Mouse (Mus musculus): ENCODE measurements around the gene Large2.

The Large2 gene

DNA sequence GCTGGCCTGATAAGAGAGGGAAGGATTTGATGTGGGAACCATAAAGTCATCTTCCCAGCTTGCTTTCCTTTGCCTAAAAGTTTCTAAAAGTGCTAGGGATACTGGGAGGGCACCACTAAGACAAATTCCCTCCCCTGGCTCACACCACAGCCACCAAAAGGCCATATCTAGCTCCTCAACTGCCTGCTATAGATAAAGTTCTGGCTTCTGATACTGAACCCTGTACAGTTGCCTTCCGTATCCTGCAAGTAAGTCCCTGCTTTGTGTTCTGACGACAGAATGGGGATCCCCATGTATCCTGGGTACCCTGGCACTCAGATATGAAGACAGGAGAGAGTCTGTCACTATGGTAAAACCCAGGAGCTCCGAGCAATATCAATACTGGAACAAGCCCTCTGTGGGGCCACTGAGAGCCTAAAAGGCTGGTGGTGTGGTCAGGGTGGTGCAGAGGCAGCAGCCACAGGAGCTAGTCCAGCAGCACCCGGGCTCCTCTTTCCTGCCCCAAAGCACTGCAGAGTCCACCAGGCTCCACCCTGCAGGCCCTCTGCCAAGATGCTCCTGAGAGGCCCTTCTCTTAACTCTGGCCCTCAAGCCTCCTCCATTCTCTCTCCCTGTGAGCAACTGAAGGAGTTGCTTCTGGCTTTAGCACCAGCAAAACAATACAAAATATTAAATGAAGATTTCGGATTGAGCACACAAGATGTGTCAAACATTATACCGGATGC, 15.7 kb upstream of the Large2 start:
- in situ Hi-C loops (cut with MboI, MseI): no loop called here

DNA sequence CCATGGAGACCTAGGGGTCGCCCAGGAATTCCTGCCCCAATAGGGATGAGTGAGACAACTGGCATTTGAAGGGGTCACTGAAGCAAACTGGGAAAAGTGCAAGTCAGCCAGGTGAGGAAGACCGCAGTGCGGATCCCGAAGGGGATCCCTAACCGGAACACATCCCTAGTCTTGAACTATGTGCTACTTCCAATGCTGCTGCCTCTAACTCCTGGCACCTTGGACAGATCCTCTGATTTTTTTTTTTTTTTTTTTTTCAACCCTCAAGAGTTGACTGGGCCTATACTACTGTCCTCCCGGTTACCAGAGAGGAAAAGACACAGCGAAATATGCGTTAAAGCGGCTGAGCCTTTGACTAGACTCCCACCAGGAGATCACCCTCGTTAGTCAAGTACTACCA, 15.0 kb upstream of the Large2 start:
- in situ Hi-C loops (cut with MboI, MseI): no loop called here

DNA sequence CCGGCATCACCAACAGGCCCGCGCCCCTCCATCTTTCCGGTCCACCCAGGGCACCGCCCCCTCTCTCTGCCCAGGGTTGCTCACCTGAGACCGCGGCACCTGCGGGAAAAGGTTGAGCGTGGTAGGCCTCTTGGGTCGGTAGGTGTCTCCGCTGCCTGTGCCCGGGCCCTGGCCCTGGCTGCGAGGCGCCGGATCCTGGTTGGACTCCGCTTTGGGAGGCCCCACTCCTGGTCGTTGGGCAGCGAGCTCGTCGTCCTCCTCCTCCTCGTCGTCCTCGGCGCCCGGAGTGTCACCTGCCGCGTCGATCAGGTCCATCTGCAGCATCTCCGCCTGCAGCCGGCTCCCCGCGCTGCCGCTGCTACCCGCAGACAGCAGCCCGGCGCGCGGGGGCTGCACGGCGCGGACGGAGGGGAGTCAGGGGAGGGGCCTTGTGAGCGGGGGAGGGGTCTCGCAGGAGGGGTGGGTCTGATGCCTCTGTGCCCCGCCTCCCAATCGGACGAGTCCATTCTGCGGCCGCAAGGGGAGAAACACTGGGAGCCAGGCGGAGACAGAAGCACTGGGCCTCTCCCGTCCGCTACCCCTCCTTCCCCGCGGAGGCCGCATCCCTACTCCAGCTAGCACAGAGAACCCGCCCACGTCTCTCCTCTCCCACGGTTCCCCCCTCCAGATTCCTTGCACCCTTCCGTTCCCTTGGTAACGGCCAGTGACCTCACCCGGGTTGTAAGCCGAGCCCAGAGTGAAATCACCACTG, 14.4 kb upstream of the Large2 start:
- in situ Hi-C loops (cut with MboI, MseI): no loop called here

DNA sequence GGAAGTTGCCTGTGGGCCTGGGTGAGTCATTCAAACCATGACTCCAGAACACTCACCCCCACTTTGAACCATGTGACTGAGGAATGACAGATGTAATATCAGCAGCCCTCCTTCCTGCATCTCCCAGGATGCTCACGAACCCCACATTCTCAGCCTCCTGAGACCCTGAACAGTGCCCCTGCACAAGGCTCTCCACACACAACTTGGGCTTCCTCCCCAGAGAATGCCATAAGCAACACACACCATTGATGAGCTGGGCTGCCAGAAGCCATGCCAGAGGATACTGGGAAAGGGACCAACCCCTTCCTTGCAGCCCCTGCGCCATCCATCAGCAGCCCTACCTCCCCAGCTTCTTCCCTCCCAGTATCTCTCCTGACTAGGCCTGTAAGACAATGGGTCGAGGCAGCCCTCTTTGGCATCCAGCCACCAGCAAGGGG, 13.4 kb upstream of the Large2 start:
- in situ Hi-C loops (cut with MboI, MseI): no loop called here

DNA sequence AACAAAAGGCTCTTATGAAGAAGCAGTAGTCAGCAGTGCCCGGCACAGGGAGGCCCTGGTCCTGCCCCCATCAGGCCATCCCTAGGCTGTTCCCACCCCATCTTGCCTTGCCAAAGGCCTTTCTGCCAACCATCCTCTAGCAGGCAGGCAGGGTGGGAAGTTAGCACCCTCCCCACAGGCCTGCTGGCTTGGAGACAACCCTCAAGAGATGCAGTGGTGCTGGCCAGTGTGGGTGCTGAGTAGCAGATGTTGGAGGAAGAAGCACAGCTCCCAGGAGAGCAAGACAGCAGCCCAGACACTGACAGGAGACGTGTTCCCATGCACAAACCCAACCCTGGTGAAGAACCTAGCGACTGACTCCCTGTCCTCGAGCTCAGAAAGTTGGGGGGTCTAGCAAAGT, 13.0 kb upstream of the Large2 start:
- in situ Hi-C loops (cut with MboI, MseI): no loop called here

DNA sequence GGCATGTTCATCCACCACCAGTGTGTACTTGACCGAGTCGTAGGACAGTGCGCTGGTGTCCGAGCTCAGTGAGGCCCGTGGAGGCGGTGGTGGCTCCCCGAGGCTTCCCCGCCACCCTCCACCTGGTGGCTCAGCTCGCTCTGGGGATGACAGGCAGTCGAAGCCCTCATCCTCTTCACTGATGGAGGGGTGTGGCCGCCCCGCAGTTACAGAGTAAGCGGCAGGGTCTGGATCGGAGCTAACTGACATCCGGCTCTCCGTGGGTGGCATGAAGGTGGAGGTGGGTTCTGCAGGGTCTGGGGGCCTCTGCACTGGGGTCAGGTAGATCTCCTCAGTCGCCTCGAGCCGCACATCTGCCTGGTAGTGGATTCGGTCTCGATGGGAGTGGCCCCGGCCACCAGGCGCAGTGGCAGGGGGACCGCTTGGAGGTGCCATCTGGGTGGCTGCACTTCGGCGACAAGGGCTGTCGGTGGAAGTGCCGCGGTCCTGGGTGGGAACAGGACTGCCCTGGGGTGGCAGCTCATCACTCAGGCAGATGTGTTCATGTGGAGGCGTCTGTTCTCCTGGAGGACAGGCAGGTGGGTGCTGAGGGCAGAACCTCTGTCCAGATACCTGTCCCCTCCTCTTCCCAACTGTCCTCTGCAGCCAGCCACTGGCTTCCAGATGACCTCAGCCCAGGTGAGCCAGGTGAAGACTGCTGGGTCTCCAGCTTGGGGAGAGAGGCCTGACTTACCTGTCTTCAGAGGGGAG, 12.3 kb upstream of the Large2 start:
- in situ Hi-C loops (cut with MboI, MseI): no loop called here

DNA sequence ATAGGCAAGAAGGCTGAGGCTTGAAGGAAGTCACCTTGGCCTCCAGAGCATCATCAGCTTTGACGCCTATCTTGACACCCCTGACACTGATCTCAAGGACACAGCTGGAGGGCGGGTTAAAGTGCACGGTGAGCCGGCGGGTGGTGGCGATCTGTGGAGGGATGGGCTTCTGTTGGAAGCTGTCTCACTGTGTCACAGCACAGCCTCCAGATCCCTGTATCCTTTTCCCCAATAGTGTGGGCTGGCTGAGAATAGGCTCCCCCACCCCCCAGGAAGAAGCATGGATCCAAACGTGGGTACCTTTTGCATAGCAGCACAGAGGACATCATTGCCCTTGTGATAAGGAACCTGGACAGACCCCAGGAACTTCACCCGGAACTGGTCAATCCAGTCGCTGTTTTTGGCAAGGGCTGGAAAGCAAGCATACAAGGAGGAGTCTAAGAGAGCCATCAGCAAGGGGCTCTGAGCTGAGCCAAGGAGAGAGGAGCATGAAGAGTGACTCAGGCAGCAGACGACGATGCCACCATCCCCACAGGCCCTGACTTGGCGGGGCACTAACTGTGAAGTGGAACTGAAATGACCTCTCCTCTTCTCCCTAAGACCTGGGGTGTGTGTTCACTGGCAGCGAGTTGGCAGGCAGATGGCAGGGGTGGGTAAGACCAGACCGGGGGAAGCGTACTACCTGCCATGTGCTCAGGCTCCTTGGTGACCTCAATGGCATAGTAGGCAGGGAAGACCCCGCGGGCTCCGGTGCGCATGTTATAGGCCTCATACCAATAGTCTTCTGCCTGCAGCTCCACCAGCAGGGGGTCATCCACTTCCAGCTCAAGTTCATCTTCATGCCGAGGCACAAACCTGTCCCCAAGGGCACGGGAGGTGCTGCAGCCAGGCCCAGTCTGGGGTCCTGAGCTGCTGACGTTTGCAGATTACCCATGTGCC, 10.7 kb upstream of the Large2 start:
- in situ Hi-C loops (cut with MboI, MseI): no loop called here

DNA sequence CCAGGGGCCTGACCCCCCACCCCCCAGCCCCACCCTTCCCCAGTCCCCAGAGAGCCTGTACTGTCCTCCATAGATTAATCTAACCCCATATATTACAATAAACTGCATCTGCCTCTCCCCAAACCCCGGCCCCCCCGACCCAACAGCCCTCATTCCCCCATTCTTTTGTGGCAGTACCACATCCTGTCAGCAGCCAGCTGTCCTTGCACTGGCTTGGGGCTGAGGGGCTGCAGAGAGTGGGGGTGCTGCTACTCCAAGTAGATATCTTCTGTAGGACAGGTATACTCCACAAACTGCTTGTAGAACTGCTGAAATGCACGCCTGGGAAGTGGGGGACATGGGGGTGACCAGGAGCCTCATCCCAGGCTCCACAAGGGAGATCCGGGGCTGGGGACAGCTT, 9.4 kb upstream of the Large2 start:
- in situ Hi-C loops (cut with MboI, MseI): no loop called here

DNA sequence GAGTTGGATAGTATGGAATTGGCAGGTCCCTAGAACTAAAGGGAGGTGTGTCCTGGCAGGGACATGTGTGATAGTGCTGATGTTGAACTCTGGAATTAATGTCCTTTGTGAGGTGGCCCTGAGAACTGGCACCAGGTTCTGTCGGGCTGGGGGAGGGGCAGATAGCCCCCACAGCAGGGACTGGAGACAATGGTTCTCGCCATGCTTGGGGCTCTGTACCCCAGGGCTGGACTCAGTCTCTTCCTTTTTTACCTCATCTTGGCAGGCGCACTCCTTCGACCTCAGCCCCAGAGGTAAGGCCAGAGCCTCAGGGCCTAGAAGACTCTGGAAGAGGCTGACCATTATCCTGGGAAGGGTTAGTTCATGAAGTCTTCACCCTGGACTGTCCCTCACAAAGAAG, 8.1 kb upstream of the Large2 start:
- in situ Hi-C loops (cut with MboI, MseI): no loop called here

DNA sequence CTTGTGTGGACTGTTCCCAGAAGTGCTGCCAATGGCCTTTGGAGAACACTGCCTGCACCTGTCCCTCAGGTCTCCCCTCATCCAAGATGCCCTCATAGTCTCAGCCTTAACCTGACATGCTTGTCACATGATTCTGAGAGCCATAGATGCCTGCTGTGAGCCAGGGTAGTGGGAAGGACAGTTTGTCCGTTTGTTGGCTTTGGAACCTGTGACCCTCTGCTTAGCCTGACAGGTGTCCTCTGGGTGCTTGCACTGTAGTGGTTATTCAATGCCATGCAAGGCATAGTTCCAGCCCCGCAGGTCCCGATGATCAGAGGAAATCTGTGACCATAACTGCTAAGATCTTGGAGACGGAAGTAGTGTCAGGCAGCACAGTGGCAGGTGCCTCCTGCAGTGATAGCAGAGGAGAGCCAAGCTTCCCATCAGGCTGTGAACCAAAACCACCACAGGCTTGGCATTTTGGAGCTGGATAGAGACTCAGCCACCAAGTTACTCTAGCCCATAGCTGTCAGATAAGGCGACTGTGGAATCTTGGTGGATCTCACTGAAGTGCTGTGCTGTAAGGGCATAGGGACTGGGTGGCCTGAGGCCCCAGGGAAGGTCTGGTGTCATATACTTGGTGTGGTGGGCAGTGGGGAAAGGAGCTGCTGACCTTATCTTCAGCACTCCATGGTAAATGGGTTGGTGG, 7.4 kb upstream of the Large2 start, which contains the start of gene 1700029I15Rik:
Gene 1700029I15Rik, plus strand, starts transcription at position 638 of the 688 bp plus-strand sequence.
- in situ Hi-C loops (cut with MboI, MseI): no loop called here

DNA sequence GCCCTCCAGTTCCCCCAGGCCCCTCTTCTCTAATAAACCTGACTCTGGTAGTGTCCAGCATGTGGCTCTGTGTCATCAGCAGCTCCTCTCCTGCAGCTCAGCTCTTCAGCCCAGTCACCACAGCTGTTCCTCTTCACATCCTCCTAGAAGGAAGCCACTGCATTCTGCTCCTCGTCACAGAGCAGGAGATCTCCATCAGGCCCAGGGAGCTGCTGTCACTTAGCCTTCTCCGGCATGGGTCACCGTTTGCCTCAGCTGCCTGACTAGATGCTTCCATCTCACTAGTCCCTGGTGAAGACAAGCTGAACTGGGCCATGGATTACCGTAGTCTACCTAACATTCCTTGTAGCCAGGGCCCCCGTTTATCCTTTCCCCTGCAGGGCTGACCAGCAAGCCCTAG, 6.5 kb upstream of the Large2 start:
- in situ Hi-C loops (cut with MboI, MseI): no loop called here

DNA sequence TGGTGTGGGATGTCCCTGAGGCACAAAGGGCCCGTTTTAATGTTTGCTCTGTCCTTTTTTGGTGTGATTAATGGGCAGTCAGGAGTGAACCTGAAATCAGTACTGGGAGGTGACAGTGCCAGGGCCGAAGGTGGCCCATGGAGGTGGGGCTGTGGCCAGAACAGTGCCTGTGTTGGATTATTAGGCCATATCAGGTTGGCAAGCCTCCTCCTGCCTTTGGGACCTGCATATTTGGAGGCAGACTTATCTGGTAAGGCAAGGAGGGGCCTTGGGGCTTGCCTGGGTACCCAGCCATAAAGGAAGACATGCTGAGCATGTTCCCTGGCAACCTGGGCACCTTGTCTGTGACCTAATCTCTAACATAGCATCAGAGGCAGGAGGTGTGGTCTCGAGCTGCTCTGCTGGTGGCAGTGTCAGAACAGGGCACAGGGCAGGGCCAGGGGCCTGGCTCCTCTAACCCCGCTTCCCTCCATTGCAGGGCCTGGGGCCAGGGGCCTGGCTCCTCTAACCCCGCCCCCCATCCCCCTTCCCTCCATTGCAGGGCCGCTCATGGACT, 5.9 kb upstream of the Large2 start:
- in situ Hi-C loops (cut with MboI, MseI): no loop called here

DNA sequence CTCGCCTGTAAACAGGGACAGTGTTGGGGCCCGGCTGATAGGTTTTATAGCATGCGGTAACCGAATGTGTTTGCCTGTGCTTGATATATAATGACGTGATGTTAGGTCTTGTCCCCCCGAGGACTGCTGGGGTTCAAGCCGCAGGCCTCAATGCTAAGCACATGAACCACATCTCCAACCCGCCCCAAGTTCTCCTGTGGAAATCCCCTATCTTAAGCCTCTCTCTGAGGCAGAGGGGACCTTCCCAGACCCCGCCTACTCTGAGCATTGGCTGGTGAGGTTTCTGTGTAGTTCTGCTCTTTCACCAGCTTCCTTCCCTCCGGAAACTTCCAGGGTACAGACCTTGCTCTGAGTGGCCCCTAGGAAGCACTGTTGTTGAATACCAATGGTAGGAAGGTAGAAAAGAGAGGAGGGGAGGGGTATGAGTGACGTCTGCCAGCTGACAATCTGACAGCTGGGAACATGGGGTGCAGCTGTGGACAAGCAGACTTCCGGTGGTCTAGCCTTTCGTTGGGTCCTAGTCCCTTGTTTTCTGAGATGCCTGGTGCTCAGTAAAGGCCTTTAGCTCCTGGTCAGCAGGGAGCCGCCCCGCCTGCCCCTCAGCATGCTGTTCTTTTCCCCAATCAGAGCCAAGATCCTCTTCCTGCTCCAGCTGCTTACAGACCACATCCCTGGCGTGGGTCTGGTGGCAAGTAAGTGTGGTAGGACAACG, 5.3 kb upstream of the Large2 start:
- in situ Hi-C loops (cut with MboI, MseI): loop anchor here (5.0 kb wide), 1 partner anchor 52 kb away; the partner anchor contains the start of gene Cry2

DNA sequence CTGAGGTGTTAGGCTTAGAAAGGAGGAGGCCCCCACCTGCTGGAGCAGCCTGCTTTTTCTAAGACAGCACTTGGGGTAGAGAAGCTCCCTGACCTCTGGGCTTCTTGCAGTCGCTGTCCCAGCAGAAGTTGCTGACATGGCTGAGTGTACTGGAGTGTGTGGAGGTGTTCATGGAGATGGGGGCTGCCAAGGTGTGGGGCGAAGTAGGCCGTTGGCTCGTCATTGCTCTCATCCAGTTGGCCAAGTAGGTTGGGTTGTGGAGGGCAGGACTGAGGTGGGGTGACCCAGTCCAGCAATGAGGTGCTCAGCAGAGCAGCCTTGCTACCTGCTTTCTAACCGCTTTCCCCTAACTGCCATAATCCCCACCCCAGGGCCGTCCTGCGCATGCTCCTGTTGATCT, 2.7 kb upstream of the Large2 start:
- in situ Hi-C loops (cut with MboI, MseI): loop anchor here (5.0 kb wide), 1 partner anchor 55 kb away; the partner anchor contains the start of gene Cry2

DNA sequence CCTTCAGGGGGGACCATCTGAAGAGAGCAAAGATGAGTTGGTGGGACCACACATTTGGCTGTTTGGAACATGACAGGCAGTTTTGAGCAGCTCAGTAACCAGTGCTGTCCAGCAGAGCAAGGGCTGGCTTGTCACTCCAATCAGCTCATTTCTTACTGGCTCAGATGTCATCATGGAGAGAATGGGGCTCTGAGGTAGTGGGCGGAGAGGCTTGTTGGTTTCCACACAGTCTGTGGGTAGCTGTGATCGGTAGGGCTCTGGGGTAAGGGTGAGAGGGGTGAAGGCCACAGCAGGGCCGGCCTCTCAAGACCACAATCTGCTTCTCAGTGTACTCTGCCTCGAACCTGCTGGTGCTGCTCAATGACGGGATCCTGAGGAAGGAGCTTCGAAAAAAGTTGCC, 1.6 kb upstream of the Large2 start:
- in situ Hi-C loops (cut with MboI, MseI): loop anchor here (5.0 kb wide), 1 partner anchor 56 kb away; the partner anchor contains the start of gene Cry2

DNA sequence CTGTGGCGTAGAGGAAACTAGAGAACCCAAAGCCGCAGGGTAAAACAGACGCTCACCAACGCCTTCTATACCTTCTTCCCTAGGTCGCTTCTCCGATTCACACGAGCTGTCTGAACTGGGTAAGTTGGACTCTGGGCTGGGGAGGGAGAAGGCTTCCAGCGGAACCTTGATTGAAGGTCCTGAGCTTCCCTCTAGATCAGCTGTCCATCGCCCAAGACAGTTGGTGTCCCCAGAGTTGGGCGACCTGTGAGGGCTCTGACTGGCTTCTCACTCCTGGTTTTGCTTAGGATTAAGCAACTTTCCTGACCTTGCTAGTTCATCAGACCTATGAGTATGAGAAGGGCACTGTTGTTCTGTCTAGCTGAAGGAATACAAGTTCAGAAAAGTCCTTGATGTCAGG, 1.1 kb upstream of the Large2 start:
- in situ Hi-C loops (cut with MboI, MseI): loop anchor here (5.0 kb wide), 1 partner anchor 57 kb away; the partner anchor contains the start of gene Cry2

DNA sequence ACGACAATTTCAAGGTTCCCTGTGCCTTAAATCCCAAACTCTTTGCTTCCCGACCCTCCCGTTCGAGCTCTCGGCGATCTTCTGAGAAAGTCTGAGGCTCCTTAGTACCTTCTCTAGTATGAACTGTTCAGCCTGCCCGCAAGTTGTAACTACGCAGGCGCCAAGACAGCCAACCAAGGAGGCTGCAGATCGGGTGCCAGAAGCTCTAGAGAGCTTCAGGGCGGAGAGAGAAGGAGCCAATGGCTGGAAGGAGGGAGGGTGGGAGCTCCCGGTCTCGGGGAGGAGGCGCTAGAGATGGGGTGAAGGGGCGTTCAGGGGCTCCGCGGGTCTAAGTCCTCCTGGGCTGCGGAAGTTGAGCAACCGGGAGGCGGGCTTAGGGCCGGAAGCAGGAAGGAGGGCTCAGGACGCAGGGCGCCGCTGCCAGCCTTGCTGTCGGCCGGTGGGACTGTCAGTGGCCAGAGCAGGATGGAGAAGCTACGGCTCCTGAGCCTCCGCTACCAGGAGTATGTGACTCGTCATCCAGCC, 492 bp upstream of the Large2 start:
- in situ Hi-C loops (cut with MboI, MseI): loop anchor here (5.0 kb wide), 1 partner anchor 57 kb away; the partner anchor contains the start of gene Cry2

DNA sequence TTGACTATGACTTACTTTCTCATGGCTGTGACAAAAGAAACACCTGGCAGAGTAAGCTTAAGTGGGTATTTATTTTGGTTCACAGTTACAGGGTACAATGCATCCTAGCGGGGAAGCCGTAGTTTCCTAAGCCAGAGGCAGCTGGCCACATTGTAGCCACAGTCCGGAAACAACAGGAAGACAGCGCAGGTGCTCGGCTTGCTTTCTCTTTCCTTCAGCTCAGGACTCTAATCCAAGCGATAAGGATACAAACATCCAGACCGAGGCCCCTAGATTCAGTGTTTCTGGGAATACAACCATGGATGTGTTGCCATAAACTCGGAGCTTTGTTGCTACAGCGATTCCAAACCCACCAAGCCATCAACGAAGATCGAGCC, 1.2 kb downstream of the Large2 start:
- in situ Hi-C loops (cut with MboI, MseI): no loop called here

DNA sequence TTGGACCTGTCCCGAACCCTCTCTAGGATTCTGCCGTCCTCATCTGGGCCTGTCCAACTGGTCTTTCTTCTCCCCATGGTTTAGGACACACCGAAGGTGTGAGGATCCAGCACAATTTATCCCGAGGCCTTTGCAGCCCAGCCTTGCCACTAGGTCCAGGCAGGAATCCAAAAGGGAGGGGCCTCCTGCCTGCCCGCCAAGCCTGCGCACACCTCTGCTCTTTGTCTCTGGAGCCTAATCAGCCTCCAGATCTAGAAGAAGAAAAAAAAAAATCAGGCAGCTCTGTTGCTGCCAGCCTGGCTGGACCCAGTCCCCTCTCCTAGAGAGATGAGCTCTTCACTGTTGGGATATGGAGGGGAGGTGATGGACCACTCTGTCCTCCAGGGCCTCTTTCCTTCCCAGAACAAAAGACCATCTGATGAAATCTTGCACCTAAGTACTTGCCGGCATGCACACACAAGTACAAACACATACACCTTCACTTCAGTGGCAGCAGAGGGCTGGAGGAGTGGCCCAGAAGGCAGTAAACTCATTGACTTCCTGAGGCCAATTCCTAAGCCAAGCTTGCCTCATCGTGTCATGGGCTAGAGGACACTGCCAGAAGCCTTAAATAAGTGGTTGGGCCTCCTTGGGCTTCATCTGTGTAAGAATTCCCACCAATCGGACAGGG, 1.8 kb downstream of the Large2 start:
- in situ Hi-C loops (cut with MboI, MseI): no loop called here
